Mouse (Mus musculus): ENCODE measurements around the gene Nhsl2.

- TF ChIP-seq CTCF (conservative IDR thresholded peaks at IDR 0.05; ENCODE audit: low read length): no peak
- TF ChIP-seq NANOG (IDR thresholded peaks at IDR 0.05; ENCODE audit: borderline replicate concordance, low read length): no peak
Measured at GRCm38 (mm10) chrX:102024976-102025375, 175.8 kb downstream of the Nhsl2 start.
